Mouse (Mus musculus) myocyte (in vitro differentiated cells): ENCODE measurements around the gene Prkcq. TPM values are rescaled to one million over a fixed set of nuclear protein-coding genes. Genes with fewer than 3 reads are reported as not detected.

Experiments used
- H3K27me3 ChIP-seq: one replicate; pipeline ENCODE4 v1.6.1; 2011; ENCODE audit not compliant: control insufficient read depth, insufficient read depth, insufficient read length
- H3K36me3 ChIP-seq: one replicate; pipeline ENCODE4 v1.6.1; 2011; ENCODE audit not compliant: control insufficient read depth, insufficient read depth
- H3K4me2 ChIP-seq: one replicate; pipeline ENCODE4 v1.6.1; 2011; ENCODE audit warnings: low read depth, control low read depth
- H3K4me3 ChIP-seq: one replicate; pipeline ENCODE4 v1.5.1; 2011; ENCODE audit warnings: mild to moderate bottlenecking, control low read depth, moderate library complexity
- H3K79me2 ChIP-seq: one replicate; pipeline ENCODE4 v1.6.1; 2011; ENCODE audit not compliant: control insufficient read depth, insufficient read depth
- H3ac ChIP-seq: one replicate; pipeline ENCODE4 v1.6.1; 2011; ENCODE audit not compliant: control insufficient read depth, insufficient read length
- CEBPB ChIP-seq: IDR thresholded peaks from 2 replicates; pipeline ENCODE4 v1.6.1; 2011; ENCODE audit warnings: mild to moderate bottlenecking, moderate library complexity; ENCODE audit not compliant: poor library complexity, insufficient read depth, severe bottlenecking
- E2F4 ChIP-seq: IDR thresholded peaks from one replicate; pipeline ENCODE4 v1.6.1; 2011; ENCODE audit warnings: mild to moderate bottlenecking, control low read depth, moderate library complexity; ENCODE audit not compliant: insufficient read depth
- MAX ChIP-seq: IDR thresholded peaks from one replicate; pipeline ENCODE4 v1.6.1; 2011; ENCODE audit warnings: low read depth, mild to moderate bottlenecking, control low read depth
- MYOD1 ChIP-seq, 3 experiments: IDR thresholded peaks; one replicate each; pipeline ENCODE4 v1.6.1; 2011; ENCODE audit warnings: control low read depth in 2 of 3, low read depth in 2 of 3, mild to moderate bottlenecking in 2 of 3, moderate library complexity in 1 of 3; ENCODE audit not compliant: insufficient read length in 2 of 3, control insufficient read depth in 1 of 3
- MYOG ChIP-seq, 3 experiments: IDR thresholded peaks; one replicate each; pipeline ENCODE4 v1.6.1; 2011; ENCODE audit warnings: control low read depth in 2 of 3, low read depth in 2 of 3, mild to moderate bottlenecking in 2 of 3; ENCODE audit not compliant: insufficient read length in 2 of 3, control insufficient read depth in 1 of 3, insufficient read depth in 1 of 3
- POLR2A ChIP-seq: IDR thresholded peaks from one replicate; pipeline ENCODE4 v1.6.1; 2011; ENCODE audit warnings: low read depth, mild to moderate bottlenecking, control low read depth, moderate library complexity; ENCODE audit not compliant: insufficient read length
- POLR2AphosphoS2 ChIP-seq: IDR thresholded peaks from one replicate; pipeline ENCODE4 v1.6.1; 2011; ENCODE audit warnings: low read depth, control low read depth; ENCODE audit not compliant: insufficient read length
- REST ChIP-seq: IDR thresholded peaks from one replicate; pipeline ENCODE4 v1.6.1; 2011; ENCODE audit warnings: mild to moderate bottlenecking, control low read depth, moderate library complexity; ENCODE audit not compliant: insufficient read depth, insufficient read length
- SRF ChIP-seq: IDR thresholded peaks from one replicate; pipeline ENCODE4 v1.6.1; 2011; ENCODE audit warnings: low read depth; ENCODE audit not compliant: control insufficient read depth, insufficient read length
- TCF12 ChIP-seq: IDR thresholded peaks from one replicate; pipeline ENCODE4 v1.6.1; 2011; ENCODE audit warnings: mild to moderate bottlenecking, control low read depth; ENCODE audit not compliant: poor library complexity, insufficient read depth, severe bottlenecking
- TCF3 ChIP-seq: IDR thresholded peaks from one replicate; pipeline ENCODE4 v1.6.1; 2011; ENCODE audit warnings: low read depth, control low read depth; ENCODE audit not compliant: insufficient read length
- USF1 ChIP-seq: IDR thresholded peaks from one replicate; pipeline ENCODE4 v1.6.1; 2011; ENCODE audit warnings: low read depth, mild to moderate bottlenecking, control low read depth, moderate library complexity
- polyA plus RNA-seq: library from polyadenylated mRNA; unstranded; fragments of >200 nt; fragmentation: generic; extraction: Trizol; gene quantifications from one replicate; pipeline ENCODE4 v1.2.1, GENCODE M21; 2012; ENCODE audit warnings: missing spikeins

The Prkcq gene
- polyA plus RNA-seq, 1 experiment, result 0.02 TPM

GRCm38 (mm10) chr2:11293144-11293543 lies 121.2 kb downstream of the Prkcq start:
- no peaks in the 10 kb centered on the region for H3K36me3 ChIP-seq
- no peak for TF ChIP-seq E2F4
- no peak for TF ChIP-seq POLR2AphosphoS2
- no peak for TF ChIP-seq TCF3
- no peak for TF ChIP-seq MYOG (IDR thresholded peaks at IDR 0.05; ENCODE audit: control insufficient read depth in 1 of 3, insufficient read depth in 1 of 3, insufficient read length in 2 of 3, low read depth in 2 of 3)
- TF ChIP-seq POLR2A, result no peak
- TF ChIP-seq MAX, result no peak
- TF ChIP-seq CEBPB, result no peak
- no peak for TF ChIP-seq TCF12
- TF ChIP-seq MYOD1 (IDR thresholded peaks at IDR 0.05; ENCODE audit: control insufficient read depth in 1 of 3, insufficient read length in 2 of 3, low read depth in 2 of 3), result no peak
- no peak for TF ChIP-seq SRF
- TF ChIP-seq USF1, result no peak
- TF ChIP-seq REST, result no peak
- H3K79me2 ChIP-seq, result no peaks in the 10 kb centered on the region
- no peak overlapping the region for H3K4me2 ChIP-seq
- no peak overlapping the region for H3ac ChIP-seq
- H3K27me3 ChIP-seq, result peaks cover 6% of the 10 kb centered on the region
- no peak overlapping the region for H3K4me3 ChIP-seq

GRCm38 (mm10) chr2:11294643-11295191 lies 122.8 kb downstream of the Prkcq start:
- H3K79me2 ChIP-seq, result no peaks in the 10 kb centered on the region
- H3K4me3 ChIP-seq, result no peak overlapping the region
- TF ChIP-seq E2F4, result no peak
- TF ChIP-seq TCF3, result no peak
- no peak overlapping the region for H3ac ChIP-seq
- H3K27me3 ChIP-seq, result peaks cover 6% of the 10 kb centered on the region
- H3K36me3 ChIP-seq, result no peaks in the 10 kb centered on the region
- no peak overlapping the region for H3K4me2 ChIP-seq

- H3K4me3 ChIP-seq, result no peak overlapping the region
- H3K36me3 ChIP-seq, result no peaks in the 10 kb centered on the region
- no peak overlapping the region for H3K4me2 ChIP-seq
- H3K79me2 ChIP-seq, result no peaks in the 10 kb centered on the region
- no peak overlapping the region for H3ac ChIP-seq
- H3K27me3 ChIP-seq, result no peaks in the 10 kb centered on the region
- TF ChIP-seq TCF3 (no peak), MAX (no peak), MYOD1 (IDR thresholded peaks at IDR 0.05; ENCODE audit: control insufficient read depth in 1 of 3, insufficient read length in 2 of 3, low read depth in 2 of 3) (no peak), SRF (no peak)
These were observed 126.9 kb downstream of the Prkcq start for GRCm38 (mm10) chr2:11298811-11299210.

GRCm38 (mm10) chr2:11299366-11299765 lies 127.5 kb downstream of the Prkcq start:
- H3ac ChIP-seq, result no peak overlapping the region
- H3K79me2 ChIP-seq, result no peaks in the 10 kb centered on the region
- no peak overlapping the region for H3K4me2 ChIP-seq
- H3K4me3 ChIP-seq, result no peak overlapping the region
- H3K27me3 ChIP-seq, result no peaks in the 10 kb centered on the region
- TF ChIP-seq TCF3 (no peak), POLR2AphosphoS2 (no peak), MAX (no peak), TCF12 (no peak), CEBPB (no peak), MYOD1 (IDR thresholded peaks at IDR 0.05; ENCODE audit: control insufficient read depth in 1 of 3, insufficient read length in 2 of 3, low read depth in 2 of 3) (no peak), SRF (no peak), POLR2A (no peak)
- no peaks in the 10 kb centered on the region for H3K36me3 ChIP-seq

GRCm38 (mm10) chr2:11300362-11300761 lies 128.5 kb downstream of the Prkcq start:
- Histone ChIP-seq H3ac (no peak overlapping the region), H3K4me3 (no peak overlapping the region), H3K79me2 (no peaks in the 10 kb centered on the region), H3K4me2 (no peak overlapping the region), H3K27me3 (no peaks in the 10 kb centered on the region), H3K36me3 (no peaks in the 10 kb centered on the region)
- TF ChIP-seq MAX (no peak), E2F4 (no peak), TCF3 (no peak), CEBPB (no peak), REST (no peak)
